Mouse (Mus musculus): ENCODE measurements at regions not wholly inside any gene's neighbourhood (a gene's known extent, or its start where the extent isn't known, plus 50 kb on each side); places are given as distances from the start of the nearest gene placed in this dataset.

DNA sequence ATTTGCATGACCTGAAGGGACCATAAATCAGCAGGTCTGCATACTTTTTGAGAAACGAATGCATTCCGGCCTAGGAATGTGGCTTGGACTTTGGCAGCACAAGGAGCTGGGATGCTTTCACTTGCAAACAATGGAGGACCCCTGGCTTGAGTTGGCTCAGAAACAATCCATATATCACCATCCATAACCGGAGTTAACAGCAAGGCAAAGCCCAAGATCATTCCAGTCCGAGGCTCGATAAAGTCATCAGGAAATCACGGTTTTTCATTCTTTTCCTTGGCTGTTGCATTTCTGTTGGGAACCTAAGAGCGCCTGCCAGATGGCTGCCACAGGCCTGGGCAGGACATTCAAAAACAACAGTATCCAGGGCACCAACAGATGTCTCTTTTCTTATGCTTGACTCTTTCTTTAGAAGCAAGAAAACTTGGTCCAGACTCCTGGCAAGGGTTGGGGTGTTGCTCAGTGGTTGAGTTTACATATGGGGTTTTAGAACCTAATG, 198.5 kb downstream of the Fam43a start:
- no peak for TF ChIP-seq CTCF (conservative IDR thresholded peaks at IDR 0.05; ENCODE audit: low read length)
- TF ChIP-seq NANOG (IDR thresholded peaks at IDR 0.05; ENCODE audit: borderline replicate concordance, low read length): no peak
- no peak for TF ChIP-seq POU5F1 (IDR thresholded peaks at IDR 0.05; ENCODE audit: borderline replicate concordance, low read length)
